Mouse (Mus musculus): ENCODE measurements at regions not wholly inside any gene's neighbourhood (a gene's known extent, or its start where the extent isn't known, plus 50 kb on each side); places are given as distances from the start of the nearest gene placed in this dataset.

- no peak for ATAC-seq (ENCODE audit: poor library complexity, severe bottlenecking)
These were observed 58.9 kb downstream of the Olfr267 start for GRCm38 (mm10) chr4:58728641-58729040.

GRCm38 (mm10) chr4:58726424-58726823 lies 61.1 kb downstream of the Olfr267 start:
- no peak for ATAC-seq (ENCODE audit: poor library complexity, severe bottlenecking)

- ATAC-seq (ENCODE audit: poor library complexity, severe bottlenecking): peak; percentile 59; the same call in 1 of the 2 replicates
These were observed 64.7 kb downstream of the Olfr267 start for GRCm38 (mm10) chr4:58722772-58723171.

GRCm38 (mm10) chr4:58720682-58721081 lies 66.8 kb downstream of the Olfr267 start:
- ATAC-seq (ENCODE audit: poor library complexity, severe bottlenecking): no peak

GRCm38 (mm10) chr4:58716426-58716825 lies 71.1 kb downstream of the Olfr267 start:
- ATAC-seq (ENCODE audit: poor library complexity, severe bottlenecking): no peak

- ATAC-seq (ENCODE audit: poor library complexity, severe bottlenecking): no peak
These were observed 71.7 kb downstream of the Olfr267 start for GRCm38 (mm10) chr4:58715846-58716245.

- ATAC-seq (ENCODE audit: poor library complexity, severe bottlenecking): no peak
These were observed 73.3 kb downstream of the Olfr267 start for GRCm38 (mm10) chr4:58714221-58714620.

- no peak for ATAC-seq (ENCODE audit: poor library complexity, severe bottlenecking)
These were observed 74.6 kb downstream of the Olfr267 start for GRCm38 (mm10) chr4:58712875-58713274.

- ATAC-seq (ENCODE audit: poor library complexity, severe bottlenecking): no peak
These were observed 75.3 kb downstream of the Olfr267 start for GRCm38 (mm10) chr4:58712166-58712565.

GRCm38 (mm10) chr4:58699236-58699798 lies 88.2 kb downstream of the Olfr267 start:
- ATAC-seq (ENCODE audit: poor library complexity, severe bottlenecking): no peak

- ATAC-seq (ENCODE audit: poor library complexity, severe bottlenecking): no peak
These were observed 88.7 kb downstream of the Olfr267 start for GRCm38 (mm10) chr4:58698828-58699227.

- ATAC-seq (ENCODE audit: poor library complexity, severe bottlenecking): no peak
These were observed 90.8 kb downstream of the Olfr267 start for GRCm38 (mm10) chr4:58696684-58697083.

GRCm38 (mm10) chr4:58695281-58695680 lies 92.2 kb downstream of the Olfr267 start:
- no peak for ATAC-seq (ENCODE audit: poor library complexity, severe bottlenecking)

GRCm38 (mm10) chr4:58693018-58693417 lies 94.5 kb downstream of the Olfr267 start:
- no peak for ATAC-seq (ENCODE audit: poor library complexity, severe bottlenecking)

GRCm38 (mm10) chr4:58681926-58682325 lies 105.6 kb downstream of the Olfr267 start:
- no peak for ATAC-seq (ENCODE audit: poor library complexity, severe bottlenecking)

- ATAC-seq (ENCODE audit: poor library complexity, severe bottlenecking): no peak
These were observed 109.7 kb downstream of the Olfr267 start for GRCm38 (mm10) chr4:58677701-58678385.

GRCm38 (mm10) chr4:58671406-58672035 lies 116.0 kb downstream of the Olfr267 start:
- no peak for ATAC-seq (ENCODE audit: poor library complexity, severe bottlenecking)

- ATAC-seq (ENCODE audit: poor library complexity, severe bottlenecking): no peak
These were observed 116.6 kb downstream of the Olfr267 start for GRCm38 (mm10) chr4:58670906-58671250.

GRCm38 (mm10) chr4:58670107-58670905 lies 116.6 kb upstream of the Lpar1 start:
- ATAC-seq (ENCODE audit: poor library complexity, severe bottlenecking): no peak

- no peak for ATAC-seq (ENCODE audit: poor library complexity, severe bottlenecking)
These were observed 114.9 kb upstream of the Lpar1 start for GRCm38 (mm10) chr4:58668368-58669153.
